Mouse (Mus musculus): ENCODE results near the gene Camkv.

Camkv gene

DNA sequence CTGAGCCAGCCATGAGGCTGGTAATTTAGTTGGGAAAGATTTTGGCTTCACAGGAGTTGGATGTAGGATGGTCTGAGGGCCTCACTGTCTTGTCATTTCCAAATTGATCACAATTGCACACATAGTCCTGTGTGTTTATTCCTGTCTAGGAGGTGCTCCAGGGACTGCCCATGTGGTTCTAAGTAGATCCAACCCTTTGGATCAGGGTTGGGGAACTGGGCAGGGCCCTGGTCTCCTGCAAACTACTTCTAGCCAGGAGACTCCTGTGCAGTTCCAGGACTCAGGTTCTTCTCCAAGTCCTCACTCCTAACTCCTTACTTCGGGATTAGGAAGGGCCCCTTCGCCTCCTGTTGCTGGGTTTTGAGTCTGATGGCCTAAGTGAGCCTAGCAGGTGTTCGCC, at the start of gene Camkv:
TSS of gene Camkv (plus strand) at position 301 of the 400 bp plus-strand sequence.
- no peak for DNase-seq

DNA sequence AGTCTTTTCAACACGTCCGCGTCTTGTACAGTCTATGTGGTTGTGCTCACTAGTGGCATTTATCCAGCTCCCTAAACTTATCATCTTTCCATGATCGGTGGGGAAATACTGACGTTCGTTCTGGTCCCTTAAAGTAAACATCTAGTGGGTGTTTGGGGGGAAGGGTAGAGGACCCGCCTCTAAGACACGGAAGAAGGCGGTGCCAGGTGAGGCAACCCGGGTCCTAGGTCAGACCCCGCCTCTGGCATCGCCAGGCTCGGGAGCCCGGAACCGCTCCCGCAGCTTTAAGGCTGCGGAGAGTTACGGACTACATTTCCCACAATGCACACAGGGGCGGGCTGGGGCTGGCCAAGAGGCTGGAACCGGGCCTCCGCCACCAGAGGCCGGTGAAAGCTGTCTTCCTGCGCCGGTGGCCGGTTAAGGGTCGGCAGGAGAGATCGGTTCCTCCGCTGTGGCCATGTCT, 47.6 kb upstream of the Camkv start, which contains the start of gene Mon1a:
TSS of gene Mon1a (plus strand) at position 348 of the 463 bp plus-strand sequence.
- peak; percentile 84 to 92 for DNase-seq

DNA sequence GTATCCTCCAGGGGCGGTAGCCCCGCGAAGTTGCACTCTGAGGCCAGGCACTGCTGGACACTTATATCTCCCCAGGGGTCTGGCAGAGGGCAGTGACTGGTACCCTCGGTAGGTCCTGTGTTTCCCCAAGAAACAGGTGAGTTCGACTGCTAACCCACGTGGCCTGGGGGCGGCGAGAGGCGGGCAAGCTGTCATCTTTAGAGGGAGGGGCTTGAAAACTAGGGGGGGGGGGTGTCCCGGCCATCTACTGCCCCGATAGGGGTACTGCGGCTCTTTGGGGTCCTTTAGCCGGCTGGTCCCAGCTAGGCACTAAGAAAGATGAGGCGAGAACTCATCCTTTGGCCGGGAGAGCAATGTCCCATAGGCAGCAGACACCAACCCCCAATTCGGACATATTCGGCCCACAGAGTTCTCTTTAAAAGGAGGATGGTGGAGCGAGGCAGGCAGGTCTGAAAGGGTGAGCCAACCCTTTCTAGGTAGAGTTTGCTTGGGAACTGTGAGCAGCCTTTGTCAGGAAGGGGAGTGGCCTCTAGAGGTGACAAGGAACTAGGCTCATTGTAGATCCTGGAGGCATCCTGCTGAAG, 47.1 kb upstream of the Camkv start:
- peak in 1 of 2 experiments; percentile 79 for DNase-seq

DNA sequence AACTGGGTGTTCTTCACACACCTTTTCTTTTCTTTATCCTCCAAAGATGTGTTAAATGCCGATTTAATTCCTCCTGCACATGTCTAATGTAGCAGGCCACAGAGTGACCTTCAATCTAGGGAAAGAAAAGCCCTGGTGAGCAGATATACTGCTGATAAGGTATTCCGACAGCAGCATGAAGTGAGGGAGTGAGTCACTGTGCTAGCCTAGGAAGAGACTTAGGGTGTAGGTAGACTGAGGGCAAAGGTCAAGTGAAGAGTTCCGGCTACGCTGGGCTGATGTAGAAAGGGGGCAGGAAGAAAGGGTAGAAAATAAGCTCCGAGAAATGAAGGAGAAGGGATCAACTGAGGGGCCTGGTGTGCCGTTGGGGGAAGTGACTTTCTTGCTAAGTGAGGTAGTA, 45.2 kb upstream of the Camkv start:
- no peak for DNase-seq

DNA sequence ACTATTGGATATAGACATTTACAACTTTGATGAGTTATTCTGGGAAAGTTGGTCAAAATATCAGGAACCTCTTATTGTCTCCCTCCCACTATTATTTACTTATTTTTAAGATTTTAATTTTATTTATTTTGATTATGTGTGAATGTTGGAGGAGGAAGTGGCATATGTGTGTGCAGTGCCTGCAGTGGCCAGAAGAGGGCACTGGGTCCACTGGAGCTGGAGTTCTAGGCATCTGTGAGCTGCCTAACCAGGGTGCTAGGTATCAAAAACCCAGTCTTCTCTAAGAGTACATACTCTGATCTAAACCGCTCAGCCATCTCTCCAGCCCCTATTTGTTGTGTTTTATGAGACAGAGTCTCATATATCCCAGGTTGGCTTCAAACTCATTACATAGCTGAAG, 44.5 kb upstream of the Camkv start:
- DNase-seq: peak in 1 of 2 experiments; percentile 57

DNA sequence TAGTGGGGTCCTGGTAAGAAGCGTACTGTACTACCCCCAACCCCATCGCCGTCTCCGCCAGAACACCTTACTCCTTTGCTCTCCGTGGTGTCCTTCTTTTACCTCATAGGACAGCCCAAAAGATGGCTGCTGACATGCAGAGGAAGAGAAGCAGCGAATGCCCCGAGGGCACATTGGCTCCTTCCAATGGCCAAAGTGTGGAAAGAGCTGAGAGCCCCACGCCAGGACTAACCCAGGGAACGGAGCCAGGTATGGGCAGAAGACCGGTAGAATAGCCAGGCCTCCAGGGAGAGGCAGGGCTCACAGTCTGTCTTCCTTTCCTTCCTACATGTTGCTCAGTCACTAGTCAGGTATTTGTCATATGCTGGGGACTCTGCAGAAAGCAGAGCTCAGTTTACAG, 36.9 kb upstream of the Camkv start:
- peak; percentile 50 to 59 for DNase-seq

DNA sequence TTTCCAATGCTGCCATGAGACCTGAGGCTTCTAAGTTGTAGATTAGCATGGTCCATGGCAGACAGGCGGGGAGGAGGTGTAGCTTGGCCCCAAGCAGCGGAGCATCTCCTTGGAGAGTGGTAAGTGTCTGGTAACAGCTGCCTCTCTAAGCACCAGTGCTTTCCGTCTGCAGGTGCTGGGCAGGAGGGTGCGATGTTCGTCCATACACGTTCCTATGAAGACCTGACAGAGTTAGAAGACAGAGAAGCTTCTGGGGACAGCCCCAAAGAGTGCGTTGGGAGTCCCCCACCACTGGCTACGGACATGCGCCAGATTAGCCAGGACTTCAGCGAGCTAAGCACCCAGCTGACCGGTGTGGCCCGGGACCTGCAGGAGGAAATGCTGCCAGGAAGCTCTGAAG, 35.6 kb upstream of the Camkv start:
- peak in 1 of 2 experiments; percentile 12 for DNase-seq

DNA sequence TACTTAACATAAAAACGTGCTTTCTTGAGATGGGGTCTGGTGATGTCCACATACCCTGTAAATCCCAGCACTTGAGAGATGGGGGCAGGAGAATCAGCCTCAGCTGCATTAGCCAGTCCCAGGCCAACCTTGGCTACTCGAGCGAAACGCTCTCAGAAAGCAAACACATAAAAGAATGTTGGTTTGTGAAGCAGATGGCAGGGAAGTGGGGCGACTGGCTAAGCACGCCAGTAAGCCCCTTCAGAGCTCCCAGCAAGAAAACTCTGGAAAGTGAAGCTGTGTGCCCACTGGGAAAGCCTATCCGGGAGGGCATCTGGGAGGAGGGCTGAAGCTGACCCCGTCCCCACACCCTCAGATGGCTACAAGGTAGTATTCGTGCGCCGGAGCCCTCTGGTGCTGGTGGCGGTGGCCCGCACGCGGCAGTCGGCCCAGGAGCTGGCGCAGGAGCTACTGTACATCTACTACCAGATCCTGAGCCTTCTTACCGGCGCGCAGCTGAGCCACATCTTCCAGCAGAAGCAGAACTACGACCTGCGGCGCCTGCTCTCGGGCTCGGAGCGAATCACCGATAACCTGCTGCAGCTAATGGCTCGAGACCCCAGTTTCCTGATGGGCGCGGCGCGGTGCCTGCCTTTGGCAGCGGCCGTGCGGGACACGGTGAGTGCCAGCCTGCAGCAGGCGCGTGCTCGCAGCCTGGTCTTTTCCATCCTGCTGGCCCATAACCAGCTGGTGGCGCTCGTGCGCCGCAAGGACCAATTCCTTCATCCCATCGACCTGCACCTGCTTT, 34.4 kb upstream of the Camkv start:
- peak; percentile 95 for DNase-seq

DNA sequence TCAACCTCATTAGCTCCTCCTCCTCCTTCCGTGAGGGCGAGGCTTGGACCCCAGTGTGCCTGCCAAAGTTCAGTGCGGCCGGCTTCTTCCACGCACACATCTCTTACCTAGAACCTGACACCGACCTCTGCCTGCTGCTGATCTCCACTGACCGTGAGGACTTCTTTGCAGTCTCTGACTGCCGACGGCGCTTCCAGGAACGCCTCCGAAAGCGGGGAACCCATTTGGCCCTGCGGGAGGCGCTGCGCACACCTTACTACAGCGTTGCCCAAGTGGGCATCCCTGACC, 33.9 kb upstream of the Camkv start:
- no peak for DNase-seq

DNA sequence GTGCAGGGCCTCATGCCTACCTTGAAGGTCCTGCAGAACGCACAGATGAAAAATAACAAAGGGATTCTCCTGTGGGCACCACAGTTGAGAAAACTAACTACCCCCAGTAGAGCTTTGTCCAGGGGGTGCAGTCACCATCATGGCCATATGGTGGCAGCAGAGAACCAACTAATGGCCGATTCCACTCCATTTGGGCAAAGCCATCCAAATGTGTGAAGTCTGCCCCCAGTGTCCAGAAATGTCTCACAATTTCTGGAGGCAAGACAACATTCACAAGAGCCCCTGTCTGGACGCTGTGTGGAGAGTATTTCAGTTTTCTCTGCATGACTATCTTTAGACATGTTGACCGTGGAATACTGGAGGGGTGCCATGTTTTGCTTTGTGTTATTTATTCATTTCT, 30.7 kb upstream of the Camkv start:
- peak; percentile 95 to 96 for DNase-seq

DNA sequence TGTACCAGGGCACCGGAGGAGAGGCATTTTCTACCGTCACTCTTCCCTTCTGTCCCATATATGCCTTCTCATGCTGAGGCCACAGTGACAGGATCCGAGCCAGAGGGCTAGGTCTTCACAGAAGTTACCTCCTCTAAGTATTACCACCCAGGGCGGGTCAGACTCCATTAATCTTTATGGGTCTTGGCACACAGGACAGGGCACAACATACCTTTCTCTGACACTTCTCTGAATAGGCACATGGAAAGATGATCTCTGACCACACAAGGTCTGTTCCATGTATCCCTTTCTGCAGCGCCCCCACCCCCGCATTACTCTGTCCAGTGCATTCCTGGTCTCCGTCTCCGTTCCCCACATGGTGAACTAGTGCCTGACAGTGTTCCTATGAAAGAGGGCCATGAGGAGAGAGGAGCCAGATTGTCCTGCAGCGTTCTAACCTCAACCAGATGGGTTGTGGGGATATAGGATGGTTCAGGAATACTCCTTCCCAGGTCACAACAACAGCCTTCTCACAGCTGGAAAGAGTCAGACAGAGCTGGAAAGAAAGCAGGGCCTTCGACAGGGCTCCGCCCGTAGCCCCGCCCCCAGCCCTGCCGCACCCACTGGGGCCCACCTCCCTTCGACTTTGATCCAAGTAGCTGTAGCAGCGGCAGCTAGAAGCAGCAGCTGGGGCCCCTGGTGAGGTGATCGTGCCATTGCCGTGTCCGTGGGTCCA, 29.1 kb upstream of the Camkv start, which contains the start of gene Mst1r:
TSS of gene Mst1r (plus strand) at position 622 of the 715 bp plus-strand sequence.
- peak in 1 of 2 experiments; percentile 36 for DNase-seq

DNA sequence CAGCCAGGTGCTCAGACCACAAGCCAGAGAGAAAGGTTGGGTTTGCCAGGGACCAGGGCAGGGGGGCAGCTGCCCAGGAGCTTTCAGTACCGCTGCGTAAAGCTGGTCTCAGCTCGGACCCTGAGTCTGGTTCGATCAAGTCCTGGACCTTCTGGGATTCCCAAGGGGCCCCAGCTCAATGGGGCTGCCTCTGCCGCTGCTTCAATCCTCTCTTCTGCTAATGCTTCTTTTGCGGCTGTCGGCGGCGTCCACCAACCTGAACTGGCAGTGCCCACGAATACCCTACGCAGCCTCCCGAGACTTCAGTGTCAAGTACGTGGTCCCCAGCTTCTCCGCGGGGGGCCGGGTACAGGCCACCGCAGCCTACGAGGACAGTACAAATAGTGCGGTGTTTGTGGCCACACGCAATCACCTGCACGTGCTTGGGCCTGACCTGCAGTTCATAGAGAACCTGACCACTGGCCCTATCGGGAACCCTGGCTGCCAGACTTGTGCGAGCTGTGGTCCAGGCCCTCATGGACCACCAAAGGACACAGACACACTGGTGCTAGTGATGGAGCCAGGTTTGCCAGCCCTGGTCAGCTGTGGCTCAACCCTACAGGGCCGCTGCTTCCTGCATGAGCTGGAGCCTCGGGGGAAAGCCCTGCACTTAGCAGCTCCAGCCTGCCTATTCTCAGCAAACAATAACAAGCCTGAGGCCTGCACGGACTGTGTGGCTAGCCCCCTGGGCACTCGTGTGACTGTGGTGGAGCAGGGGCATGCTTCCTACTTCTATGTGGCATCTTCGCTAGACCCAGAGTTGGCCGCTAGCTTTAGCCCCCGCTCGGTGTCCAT, 28.3 kb upstream of the Camkv start:
- DNase-seq: peak in 1 of 2 experiments; percentile 17

DNA sequence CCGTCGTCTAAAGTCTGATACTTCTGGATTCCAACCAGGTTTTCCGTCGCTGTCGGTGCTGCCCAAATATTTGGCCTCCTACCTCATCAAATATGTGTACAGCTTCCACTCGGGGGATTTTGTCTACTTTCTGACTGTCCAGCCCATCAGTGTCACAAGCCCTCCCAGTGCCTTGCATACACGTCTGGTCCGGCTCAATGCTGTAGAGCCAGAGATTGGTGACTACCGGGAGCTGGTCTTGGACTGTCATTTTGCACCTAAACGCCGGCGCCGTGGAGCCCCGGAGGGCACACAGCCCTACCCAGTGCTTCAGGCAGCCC, 27.7 kb upstream of the Camkv start:
- no peak for DNase-seq

DNA sequence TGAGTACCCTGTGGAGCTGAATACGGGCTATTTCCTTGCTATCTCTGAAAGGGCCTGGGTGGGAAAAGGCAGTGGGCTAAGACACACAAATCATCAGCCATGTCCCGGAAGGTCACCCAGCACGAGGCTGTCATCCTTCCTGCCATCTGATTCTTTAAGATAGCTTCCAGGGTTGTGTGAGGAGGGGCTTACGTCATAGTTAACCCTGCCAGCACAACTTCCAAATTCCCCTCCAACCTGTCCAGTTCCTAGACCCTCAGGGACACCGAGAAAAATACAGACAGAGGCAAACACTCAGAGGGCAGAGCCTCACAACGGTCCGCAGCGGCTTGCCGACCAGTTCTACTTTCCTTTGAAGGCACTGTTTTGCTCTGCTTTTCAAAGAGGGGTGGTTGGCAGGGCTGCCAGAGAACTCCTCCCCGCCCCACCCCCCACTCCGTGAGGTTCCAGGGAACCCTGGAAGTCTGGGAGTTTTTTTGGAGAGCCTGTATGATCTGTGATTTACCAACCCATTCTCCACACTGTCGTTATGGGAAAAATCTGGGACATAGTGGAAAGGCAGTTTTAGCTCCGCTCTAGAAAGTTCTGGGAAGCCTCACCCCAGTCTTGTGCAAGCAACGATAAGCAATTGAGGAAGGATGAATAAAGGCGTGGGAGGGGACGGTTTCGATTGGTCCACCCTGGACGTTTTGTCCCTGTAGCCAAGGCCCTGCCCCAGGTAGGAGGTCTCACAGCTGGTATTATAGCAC, 26.9 kb upstream of the Camkv start:
- no peak for DNase-seq

DNA sequence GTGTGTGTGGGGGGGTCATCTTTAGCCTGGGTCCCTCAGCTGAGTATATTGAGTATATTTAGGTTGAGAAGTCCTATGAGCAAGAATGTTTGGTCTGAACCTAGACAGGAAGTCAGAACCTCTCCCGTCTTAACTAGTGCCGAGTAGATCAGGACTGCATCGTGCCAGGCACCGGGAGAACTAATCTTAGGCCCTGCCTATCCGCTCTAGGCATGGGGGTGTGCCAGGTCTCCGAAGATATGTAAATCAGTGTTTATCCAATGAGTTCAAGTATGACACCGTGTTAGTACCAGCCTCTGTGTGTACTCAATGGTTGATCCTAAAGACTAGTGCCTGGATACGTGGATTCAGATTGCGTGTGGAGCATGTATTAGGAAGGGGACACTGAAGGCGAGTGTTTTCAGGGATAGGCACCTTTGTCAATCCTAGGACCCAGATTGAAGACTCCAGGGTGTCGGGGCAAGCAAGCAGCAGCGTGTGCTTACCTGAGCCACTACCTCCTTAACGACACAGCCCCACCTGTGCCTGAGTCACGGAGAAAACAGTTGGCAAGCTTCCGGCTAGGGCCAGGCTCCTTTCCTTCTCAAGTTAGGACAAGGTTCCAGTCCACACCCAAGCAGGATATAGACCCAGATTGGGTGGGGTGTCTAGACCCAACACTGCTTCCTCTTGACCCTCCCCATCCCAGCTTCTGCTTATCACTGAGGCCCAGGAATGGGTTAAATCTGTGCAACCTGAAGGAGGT, 25.3 kb upstream of the Camkv start:
- no peak for DNase-seq

DNA sequence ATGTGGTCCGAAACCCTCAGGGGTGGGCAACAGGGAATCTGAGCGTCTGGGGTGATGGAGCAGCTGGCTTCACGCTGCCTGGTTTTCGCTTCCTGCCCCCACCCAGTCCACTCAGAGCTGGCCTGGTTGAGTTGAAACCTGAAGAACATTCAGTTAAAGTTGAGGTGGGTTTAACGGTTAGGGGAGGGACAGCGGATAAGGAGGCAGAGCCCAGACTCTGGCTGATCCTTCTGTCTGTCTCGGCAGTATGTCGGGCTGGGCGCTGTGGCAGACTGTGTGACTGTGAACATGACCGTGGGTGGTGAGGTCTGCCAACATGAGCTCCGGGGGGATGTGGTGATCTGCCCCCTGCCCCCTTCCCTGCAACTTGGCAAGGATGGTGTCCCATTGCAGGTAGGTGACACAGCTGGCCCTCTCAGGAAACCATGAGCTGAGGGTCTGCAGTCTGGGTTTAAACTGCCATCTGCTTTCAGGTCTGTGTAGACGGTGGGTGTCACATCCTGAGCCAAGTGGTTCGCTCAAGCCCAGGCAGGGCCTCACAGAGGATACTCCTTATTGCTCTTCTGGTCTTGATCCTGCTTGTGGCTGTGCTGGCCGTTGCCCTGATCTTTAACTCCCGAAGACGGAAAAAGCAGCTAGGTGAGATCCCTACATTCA, 20.6 kb upstream of the Camkv start:
- peak; percentile 39 to 54 for DNase-seq

DNA sequence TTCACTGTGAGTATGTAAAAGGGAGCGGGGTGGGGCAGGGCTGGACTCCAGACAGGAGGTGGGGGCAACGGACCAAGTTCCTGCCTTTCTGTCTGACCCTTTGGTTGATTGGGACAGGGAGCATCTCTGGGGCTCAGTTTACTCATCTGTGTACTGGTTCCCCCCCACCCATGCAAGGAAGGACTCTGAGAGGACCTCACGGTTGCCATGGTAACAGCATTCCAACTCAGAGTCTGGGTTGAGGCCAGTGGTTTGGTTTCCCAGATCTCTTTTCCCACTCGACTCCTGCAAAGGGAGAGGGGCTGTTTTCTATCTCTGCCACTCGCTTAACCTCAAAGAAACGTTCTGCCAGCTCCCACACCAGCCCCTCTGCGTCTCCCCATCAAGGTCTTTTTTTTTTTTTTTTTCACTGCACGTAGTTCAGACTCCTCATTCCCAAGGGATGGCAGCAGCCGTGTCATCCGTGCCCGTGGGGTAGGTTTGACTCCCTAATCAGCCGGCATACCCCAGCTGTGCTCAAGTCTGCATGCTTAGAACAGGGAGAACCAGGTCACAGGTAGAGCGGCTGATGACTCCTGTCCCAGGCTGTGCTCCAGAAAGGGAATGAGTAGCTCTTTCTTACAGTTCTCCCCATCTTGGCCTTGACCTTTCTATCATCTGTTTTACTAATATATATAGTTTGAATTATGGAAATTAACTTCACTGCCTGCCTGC, 17.4 kb upstream of the Camkv start:
- peak in 1 of 2 experiments; percentile 47 for DNase-seq

DNA sequence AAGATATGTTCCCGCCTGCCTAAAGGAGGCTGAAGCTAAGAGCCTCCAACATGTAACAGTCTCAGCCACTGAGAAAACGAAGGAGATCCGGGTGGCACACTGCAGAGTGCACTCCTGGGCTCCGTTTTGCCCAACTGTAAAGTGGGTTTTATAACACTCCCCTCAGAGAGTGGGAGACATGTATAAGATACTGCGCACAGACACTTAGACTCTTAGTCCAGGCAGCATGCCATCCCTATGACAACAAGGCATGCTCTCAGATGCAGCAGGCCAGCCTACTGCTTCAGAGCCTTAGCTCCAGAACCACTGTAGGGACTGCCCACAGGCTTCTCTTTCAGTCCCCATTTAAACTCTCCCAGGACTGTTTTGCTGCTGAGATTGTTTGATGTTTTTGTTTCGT, 16.6 kb upstream of the Camkv start:
- DNase-seq: no peak

DNA sequence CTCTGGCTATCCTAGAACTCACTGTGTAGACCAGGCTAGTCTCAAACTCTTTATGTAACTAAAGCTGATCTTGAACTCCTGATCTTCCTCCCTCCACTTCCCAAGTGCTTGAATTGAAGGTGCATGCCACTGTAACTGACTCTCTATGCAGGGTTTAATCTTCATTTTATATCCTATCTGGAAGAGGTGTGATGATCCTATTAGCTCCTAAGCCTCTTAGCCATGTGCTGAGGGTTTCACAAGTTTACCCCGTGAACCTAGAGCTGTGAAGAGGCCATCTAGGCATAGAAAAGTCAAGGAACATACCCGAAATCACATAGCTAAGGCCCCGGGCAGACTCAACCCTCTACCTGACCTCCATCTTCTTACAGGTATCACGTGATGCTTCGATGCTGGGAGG, 16.0 kb upstream of the Camkv start:
- DNase-seq: no peak

DNA sequence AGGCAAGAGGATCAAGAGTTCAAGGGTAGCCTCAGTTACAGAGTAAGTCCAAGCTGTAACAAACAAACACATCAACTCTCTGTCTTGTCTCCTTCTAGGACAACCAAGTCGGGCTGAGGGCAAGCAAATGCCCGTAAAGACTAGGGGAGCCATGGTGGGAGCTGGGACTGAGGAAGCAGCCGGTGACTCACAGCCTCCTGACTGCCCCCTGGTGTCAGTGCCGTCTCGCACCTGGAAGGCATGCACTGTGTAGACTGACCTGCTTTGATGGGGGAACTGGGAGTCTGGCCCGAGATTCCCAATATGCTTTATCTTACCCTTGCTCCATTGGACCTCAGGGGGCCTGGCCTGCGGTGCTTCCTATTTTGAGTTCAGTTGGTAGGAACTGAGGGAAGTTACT, 12.5 kb upstream of the Camkv start:
- peak in 1 of 2 experiments; percentile 58 for DNase-seq

Measured in cerebellum, postnatal 14 days (tissue).